Mouse (Mus musculus) embryo, embryonic 10 days (tissue): ENCODE measurements around the gene Mkln1.
A peak's percentile ranks its signal among the peaks of the same experiment; 100 is the strongest.
"Not testable (repeated sequence)": the region's sequence is repeated elsewhere in the genome, so short reads cannot be mapped to it uniquely, and the experiment has no call there.

Source experiments
- DNase-seq: peaks from one replicate; pipeline ENCODE4 v3.0.0-alpha.2; 2015; ENCODE audit warnings: low spot score

Mkln1 gene

GRCm38 (mm10) chr6:31550876-31551532, 152.5 kb downstream of the Mkln1 start:
- DNase-seq = peak; percentile 49

GRCm38 (mm10) chr6:31556460-31557100, 158.0 kb downstream of the Mkln1 start:
- DNase-seq = no peak

GRCm38 (mm10) chr6:31560138-31560959, 161.8 kb downstream of the Mkln1 start:
- no peak for DNase-seq

GRCm38 (mm10) chr6:31561948-31562347, 163.4 kb downstream of the Mkln1 start:
- not testable (repeated sequence) for DNase-seq

- peak; percentile 21 for DNase-seq
These were observed 164.0 kb downstream of the Mkln1 start for GRCm38 (mm10) chr6:31562371-31563080.

- peak; percentile 88 for DNase-seq
These were observed 165.0 kb downstream of the Mkln1 start, which contains the start of gene Podxl for GRCm38 (mm10) chr6:31563235-31564181. Gene Podxl (minus strand): TSS chr6:31563981.

- no peak for DNase-seq
These were observed 165.6 kb downstream of the Mkln1 start for GRCm38 (mm10) chr6:31564182-31564531.

GRCm38 (mm10) chr6:31564901-31565391, 166.4 kb downstream of the Mkln1 start:
- DNase-seq = peak; percentile 55
